Mouse (Mus musculus) Patski (cell line): ENCODE measurements at regions not wholly inside any gene's neighbourhood (a gene's known extent, or its start where the extent isn't known, plus 50 kb on each side); places are given as distances from the start of the nearest gene placed in this dataset.
"Not testable (repeated sequence)": the region's sequence is repeated elsewhere in the genome, so short reads cannot be mapped to it uniquely, and the experiment has no call there.

ENCODE experiments used
- ATAC-seq: fragments of 100-300 bp; one replicate; pipeline ENCODE4 v1.8.0; 2021
- CTCF ChIA-PET: fragments of 350-600 bp; sonication (Branson Sonifier 250); formaldehyde crosslinking; loops from one replicate; lab custom pipeline; 2022; ENCODE audit warnings: inconsistent platforms; lab: Charles Lee
- POLR2A ChIA-PET: fragments of 350-600 bp; sonication (Branson Sonifier 250); formaldehyde crosslinking; loops from one replicate; lab custom pipeline; 2022; ENCODE audit warnings: antibody characterized with exemption, inconsistent platforms; lab: Charles Lee
- DNase-seq: peaks from one replicate; pipeline ENCODE4 v3.0.0-alpha.2; 2011; ENCODE audit warnings: low read depth, low spot score
- H3K27me3 ChIP-seq: fragments of 371-371 bp; one replicate; pipeline ENCODE4 v1.5.1; 2021
- CTCF ChIP-seq: fragments of 100-300 bp; IDR thresholded peaks from one replicate; pipeline ENCODE4 v1.5.1; 2021
- in situ Hi-C: fragments of 300-500 bp; cut with MboI; formaldehyde crosslinking; loops from 3 replicates; pipeline ENCODE4 v1.11.1; 2018; ENCODE audit warnings: low pct_unique_long_range_greater_than_20kb, mixed read lengths

- ATAC-seq: no peak
- TF ChIP-seq CTCF: no peak
- DNase-seq: no peak
- in situ Hi-C loops: no loop called here
- no peaks in the 10 kb centered on the region for H3K27me3 ChIP-seq
- ChIA-PET CTCF (interaction anchor here (1.1 kb wide), 1 partner anchor 33 kb away, joined by 3 read pairs; no protein-coding TSS in a partner anchor), POLR2A (no interaction called here)
These were observed 97.5 kb downstream of the 1700129C05Rik start for GRCm38 (mm10) chr14:59045235-59045634.

- no peak for TF ChIP-seq CTCF
- no peak for ATAC-seq
- CTCF ChIA-PET: no interaction called here
- H3K27me3 ChIP-seq: no peaks in the 10 kb centered on the region
- DNase-seq: no peak
- in situ Hi-C loops: no loop called here
- POLR2A ChIA-PET: no interaction called here
These were observed 100.5 kb downstream of the 1700129C05Rik start for GRCm38 (mm10) chr14:59042152-59042551.

GRCm38 (mm10) chr14:59025757-59026156, 116.9 kb downstream of the 1700129C05Rik start:
- DNase-seq, POLR2A ChIA-PET, H3K27me3 ChIP-seq, ATAC-seq, in situ Hi-C loops: not testable (repeated sequence)
- CTCF ChIA-PET: interaction anchor here (0.6 kb wide), 1 partner anchor 47 kb away, joined by 3 read pairs; no protein-coding TSS in a partner anchor

GRCm38 (mm10) chr14:59009534-59009933, 133.2 kb downstream of the 1700129C05Rik start:
- DNase-seq (no peak), ATAC-seq (no peak)
- in situ Hi-C loops: no loop called here
- H3K27me3 ChIP-seq: peaks cover 3% of the 10 kb centered on the region
- no peak for TF ChIP-seq CTCF
- CTCF ChIA-PET: interaction anchor here (1.1 to 1.2 kb wide), 2 partner anchors 12 to 84 kb away, joined by 3 to 5 read pairs; no protein-coding TSS in a partner anchor
- POLR2A ChIA-PET: no interaction called here

- TF ChIP-seq CTCF: no peak
- in situ Hi-C loops: no loop called here
- ChIA-PET CTCF (interaction anchor here (1.6 kb wide), 1 partner anchor 17 kb away, joined by 4 read pairs; no protein-coding TSS in a partner anchor), POLR2A (no interaction called here)
- no peak for DNase-seq
- peaks cover 5% of the 10 kb centered on the region for H3K27me3 ChIP-seq
- ATAC-seq: no peak
These were observed 143.5 kb downstream of the 1700129C05Rik start for GRCm38 (mm10) chr14:58999106-58999778.

GRCm38 (mm10) chr14:58994994-58995393, 147.7 kb downstream of the 1700129C05Rik start:
- no peak for TF ChIP-seq CTCF
- H3K27me3 ChIP-seq: no peaks in the 10 kb centered on the region
- in situ Hi-C loops: no loop called here
- no peak for ATAC-seq
- no peak for DNase-seq
- ChIA-PET CTCF (no interaction called here), POLR2A (no interaction called here)

- POLR2A ChIA-PET: interaction anchor here (0.7 kb wide), 1 partner anchor 438 kb away, joined by 7 read pairs; no protein-coding TSS in a partner anchor
- ATAC-seq: peak; percentile 90
- no peaks in the 10 kb centered on the region for H3K27me3 ChIP-seq
- peak; percentile 28 for DNase-seq
- CTCF ChIA-PET: no interaction called here
- in situ Hi-C loops: no loop called here
- TF ChIP-seq CTCF: peak; percentile 25
These were observed 153.0 kb downstream of the 1700129C05Rik start for GRCm38 (mm10) chr14:58989644-58990217.

- ATAC-seq (no peak), DNase-seq (no peak)
- ChIA-PET CTCF (no interaction called here), POLR2A (no interaction called here)
- in situ Hi-C loops: no loop called here
- no peak for TF ChIP-seq CTCF
- H3K27me3 ChIP-seq: no peaks in the 10 kb centered on the region
These were observed 155.0 kb downstream of the 1700129C05Rik start for GRCm38 (mm10) chr14:58987688-58988087.

- ATAC-seq: no peak
These were observed 156.9 kb downstream of the 1700129C05Rik start for GRCm38 (mm10) chr14:58985838-58986237.

GRCm38 (mm10) chr14:58976791-58977190, 165.9 kb downstream of the 1700129C05Rik start:
- POLR2A ChIA-PET: no interaction called here
- TF ChIP-seq CTCF: no peak
- no peaks in the 10 kb centered on the region for H3K27me3 ChIP-seq
- in situ Hi-C loops: no loop called here
- ATAC-seq (no peak), DNase-seq (no peak)
- CTCF ChIA-PET: no interaction called here

More at GRCm38 (mm10) chr14:58985838-58986237, 156.9 kb downstream of the 1700129C05Rik start:
- no peaks in the 10 kb centered on the region for H3K27me3 ChIP-seq
- in situ Hi-C loops: no loop called here
- no peak for TF ChIP-seq CTCF
- CTCF ChIA-PET: no interaction called here
- POLR2A ChIA-PET: no interaction called here
- DNase-seq: no peak

- H3K27me3 ChIP-seq: peaks cover 3% of the 10 kb centered on the region
- in situ Hi-C loops: no loop called here
- DNase-seq: no peak
- ATAC-seq: no peak
- TF ChIP-seq CTCF: no peak
- CTCF ChIA-PET: no interaction called here
- POLR2A ChIA-PET: no interaction called here
These were observed 173.4 kb downstream of the 1700129C05Rik start for GRCm38 (mm10) chr14:58969248-58969647.
